Mouse (Mus musculus): Measurements from ENCODE around the gene Vmn2r124. TPM values are rescaled to one million over a fixed set of nuclear protein-coding genes. Genes with fewer than 3 reads are reported as not detected.

The Vmn2r124 gene
- total RNA-seq (2023) = not detected

GRCm38 (mm10) chr17:18049124-18049523, at the start of gene Vmn2r124:
TSS of gene Vmn2r124 (plus strand) at chr17:18049424.

GRCm38 (mm10) chr17:18021433-18021832, 27.8 kb upstream of the Vmn2r124 start, which contains the start of gene Fpr-rs4:
TSS of gene Fpr-rs4 (plus strand) at chr17:18021733.

GRCm38 (mm10) chr17:18084716-18085115, 35.5 kb downstream of the Vmn2r124 start, which contains the start of gene Vmn2r91:
TSS of gene Vmn2r91 (plus strand) at chr17:18085016.

Other genes with a start within 250 kb of the Vmn2r124 start
- gene Spaca6, start 222.3 kb upstream of the Vmn2r124 start, total RNA-seq (2023) = 1 to 10 TPM; 4.0 to 5.0 TPM
- not detected for gene Has1, start 194.2 kb upstream of the Vmn2r124 start, total RNA-seq (2023)
- 10 to 100 TPM; 23.2 to 24.9 TPM for gene Fpr1, start 165.5 kb upstream of the Vmn2r124 start, total RNA-seq (2023)
- gene Fpr2, start 161.6 kb upstream of the Vmn2r124 start, total RNA-seq (2023) = 10 to 100 TPM; 56.8 to 65.9 TPM
- not detected for gene Fpr3, start 161.6 kb upstream of the Vmn2r124 start, total RNA-seq (2023)
- gene Fpr-rs4, start 27.7 kb upstream of the Vmn2r124 start, total RNA-seq (2023) = not detected
- not detected for gene Vmn2r91, start 35.6 kb downstream of the Vmn2r124 start, total RNA-seq (2023)
- gene Vmn2r92, start 102.5 kb downstream of the Vmn2r124 start, total RNA-seq (2023) = not detected
- not detected for gene Vmn2r94, start 228.3 kb downstream of the Vmn2r124 start, total RNA-seq (2023)
- not detected for gene Vmn2r93, start 248.7 kb downstream of the Vmn2r124 start, total RNA-seq (2023)

All from monocyte, adult 59 days (primary cell).